Mouse (Mus musculus): ENCODE measurements around the gene Tbc1d8.

The Tbc1d8 gene

GRCm38 (mm10) chr1:39478057-39478895 is at the start of gene Tbc1d8:
TSS of gene Tbc1d8 (minus strand) at chr1:39478755.
- peak; percentile 82 for DNase-seq

DNA sequence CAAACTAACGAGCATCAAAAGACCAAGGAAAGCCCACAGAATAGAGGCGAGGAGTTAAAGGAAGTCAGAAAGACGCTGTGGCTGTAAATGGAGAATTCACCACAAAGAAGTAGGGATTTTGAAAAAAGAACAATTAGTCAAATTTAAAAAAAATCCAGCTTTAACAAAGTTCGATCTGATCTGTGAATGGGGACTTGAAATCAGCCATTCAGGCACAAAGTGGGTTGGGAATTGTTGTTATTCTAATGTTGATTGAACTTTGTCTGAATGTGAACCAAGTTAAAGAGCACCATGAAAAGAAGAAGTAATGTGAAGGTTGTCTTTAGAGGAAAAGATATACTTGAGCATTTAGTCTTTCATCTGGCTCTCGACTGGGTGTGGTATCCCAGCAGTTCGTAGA is 49.8 kb upstream of the Tbc1d8 start:
- no peak for DNase-seq

DNA sequence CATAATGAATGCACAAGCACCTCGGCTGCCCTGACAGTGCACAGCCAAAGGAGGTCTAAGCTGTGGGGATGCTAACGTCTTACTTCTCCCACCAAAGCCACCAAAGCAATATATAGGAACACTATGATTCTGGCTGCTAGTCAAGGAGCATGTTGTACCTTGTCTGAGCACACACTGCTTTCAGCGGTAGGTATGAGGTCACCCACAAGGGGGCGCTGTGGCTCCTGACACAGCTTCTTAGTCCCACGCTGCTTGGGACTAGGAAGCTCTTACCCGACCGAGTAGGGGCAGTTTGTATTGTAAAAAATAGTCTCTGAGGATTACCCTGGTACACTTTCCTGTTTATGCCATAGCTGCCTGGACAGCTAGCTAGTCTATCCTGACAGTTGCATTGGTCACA is 48.9 kb upstream of the Tbc1d8 start:
- peak; percentile 85 for DNase-seq

DNA sequence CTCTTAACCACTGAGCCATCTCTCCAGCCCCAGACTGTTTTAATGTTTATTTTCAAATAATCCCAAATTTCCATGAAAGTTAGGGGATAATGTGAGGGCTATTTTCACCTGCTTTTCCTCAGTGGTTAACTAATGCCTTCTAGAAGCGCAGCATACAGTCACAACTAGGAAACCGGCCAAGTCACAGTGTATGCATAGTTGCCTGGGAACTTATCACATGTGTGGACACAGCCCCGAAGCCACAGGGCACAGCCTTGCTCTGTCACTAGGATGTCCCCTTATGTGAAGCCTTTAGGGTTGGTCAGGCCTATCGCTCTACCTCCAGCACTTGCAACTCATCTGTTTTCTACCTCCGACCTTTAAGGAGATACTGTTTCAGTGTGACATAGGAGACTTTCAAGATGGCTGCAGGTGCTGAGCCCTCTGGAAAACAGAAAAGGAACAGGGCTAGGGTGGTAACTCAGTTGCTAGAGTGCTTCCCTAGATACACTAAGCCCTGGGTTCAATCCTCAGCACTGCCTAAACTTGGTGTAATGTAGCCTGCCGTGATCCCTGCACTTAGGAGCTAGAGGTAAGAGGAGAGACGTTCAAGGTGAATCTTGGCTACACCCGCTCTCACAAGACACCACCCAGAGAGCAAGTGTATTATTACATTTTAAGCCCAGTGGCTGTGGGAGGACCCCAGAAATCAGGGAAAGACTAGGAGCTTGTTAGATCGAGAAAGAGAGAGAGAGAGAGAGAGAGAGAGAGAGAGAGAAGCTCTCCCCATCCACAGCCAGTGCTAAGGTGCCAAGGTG is 48.0 kb upstream of the Tbc1d8 start:
- DNase-seq: no peak

GRCm38 (mm10) chr1:39525763-39526162 is 47.2 kb upstream of the Tbc1d8 start:
- DNase-seq: no peak

GRCm38 (mm10) chr1:39522519-39522918 is 44.0 kb upstream of the Tbc1d8 start:
- DNase-seq: no peak

DNA sequence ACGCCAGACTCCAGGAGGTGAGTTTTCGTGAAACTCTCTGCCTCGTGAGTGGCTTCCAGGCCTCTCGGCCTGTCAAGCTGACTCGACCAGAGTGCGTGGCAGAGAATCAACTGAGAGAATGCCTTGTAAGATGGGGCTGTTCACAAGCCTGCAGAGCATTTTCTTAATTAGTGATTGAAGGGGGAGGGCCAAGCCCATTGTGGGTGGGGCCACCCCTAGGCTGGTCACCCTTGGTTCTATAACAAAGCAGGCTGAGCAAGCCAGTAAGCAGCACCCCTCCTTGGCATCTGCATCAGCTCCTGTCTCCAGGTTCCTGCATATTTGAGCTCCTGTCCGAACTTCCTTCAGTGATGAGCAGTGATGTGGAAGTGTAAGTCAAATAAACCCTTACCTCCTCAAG is 42.8 kb upstream of the Tbc1d8 start:
- DNase-seq: no peak

- no peak for DNase-seq
These were observed 36.9 kb upstream of the Tbc1d8 start for GRCm38 (mm10) chr1:39515303-39515991.

GRCm38 (mm10) chr1:39512183-39512582 is 33.6 kb upstream of the Tbc1d8 start:
- no peak for DNase-seq

DNA sequence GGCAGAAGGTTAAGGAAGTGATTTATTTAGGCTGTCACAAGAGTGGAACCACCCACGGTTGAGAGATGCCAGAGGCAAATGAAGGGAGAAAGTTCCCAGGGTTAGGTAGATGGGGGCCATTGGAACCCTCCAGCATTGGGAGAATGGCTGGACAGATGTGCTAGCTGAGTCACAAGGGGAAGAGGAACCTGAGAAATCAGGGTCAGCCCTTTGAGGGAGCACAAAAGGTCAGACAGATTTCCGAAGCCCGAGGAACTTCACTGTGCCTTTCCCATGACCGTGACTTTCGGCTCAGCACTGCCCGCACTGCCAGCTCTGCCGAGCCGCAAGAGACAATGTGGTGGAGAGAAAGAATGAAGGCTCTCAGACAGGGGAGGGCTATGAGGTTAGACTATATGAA is 33.2 kb upstream of the Tbc1d8 start:
- DNase-seq: no peak

GRCm38 (mm10) chr1:39505600-39505999 is 27.0 kb upstream of the Tbc1d8 start:
- DNase-seq: no peak

- no peak for DNase-seq
These were observed 25.7 kb upstream of the Tbc1d8 start for GRCm38 (mm10) chr1:39504261-39504660.

- peak; percentile 36 for DNase-seq
These were observed 24.5 kb upstream of the Tbc1d8 start for GRCm38 (mm10) chr1:39502817-39503633.

DNA sequence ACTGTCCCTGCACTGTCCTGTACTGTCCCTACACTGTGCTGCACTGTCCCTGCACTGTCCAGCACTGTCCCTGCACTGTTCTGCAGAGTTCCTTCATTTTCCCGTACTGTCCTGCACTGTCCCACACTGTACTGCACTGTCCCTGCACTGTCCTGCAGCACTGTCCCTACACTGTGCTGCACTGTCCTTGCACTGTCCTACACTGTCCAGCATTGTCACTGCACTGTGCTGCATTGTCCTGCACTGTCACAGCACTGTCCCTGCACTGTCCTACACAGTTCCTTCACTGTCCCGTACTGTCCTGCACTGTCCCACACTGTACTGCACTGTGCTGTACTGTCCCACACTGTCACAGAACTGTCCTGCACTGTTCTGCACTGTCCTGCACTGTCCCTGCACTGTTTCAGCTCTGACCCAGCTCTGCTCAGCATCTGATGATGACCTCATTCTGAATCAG is 21.0 kb upstream of the Tbc1d8 start:
- DNase-seq: no peak

DNA sequence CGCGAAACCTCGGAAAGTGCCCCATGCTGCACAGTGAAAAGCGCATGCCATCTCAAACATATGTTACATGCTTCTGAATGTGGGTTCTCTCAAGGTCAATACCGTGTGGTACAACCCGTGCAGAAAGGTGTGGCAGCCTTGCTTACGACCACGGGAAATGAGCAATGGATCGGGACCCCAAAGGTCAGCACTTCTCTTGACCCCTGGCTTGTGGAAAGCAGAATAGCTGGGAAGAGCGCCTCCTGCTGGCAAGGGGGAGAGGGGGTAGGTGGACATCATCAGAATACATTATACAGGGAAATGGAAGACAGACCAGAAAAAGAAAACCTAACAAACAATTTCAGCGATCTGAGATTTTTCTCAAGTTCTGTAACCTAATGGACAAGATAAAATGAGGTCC is 19.2 kb upstream of the Tbc1d8 start:
- no peak for DNase-seq

- no peak for DNase-seq
These were observed 18.4 kb upstream of the Tbc1d8 start for GRCm38 (mm10) chr1:39496995-39497394.

DNA sequence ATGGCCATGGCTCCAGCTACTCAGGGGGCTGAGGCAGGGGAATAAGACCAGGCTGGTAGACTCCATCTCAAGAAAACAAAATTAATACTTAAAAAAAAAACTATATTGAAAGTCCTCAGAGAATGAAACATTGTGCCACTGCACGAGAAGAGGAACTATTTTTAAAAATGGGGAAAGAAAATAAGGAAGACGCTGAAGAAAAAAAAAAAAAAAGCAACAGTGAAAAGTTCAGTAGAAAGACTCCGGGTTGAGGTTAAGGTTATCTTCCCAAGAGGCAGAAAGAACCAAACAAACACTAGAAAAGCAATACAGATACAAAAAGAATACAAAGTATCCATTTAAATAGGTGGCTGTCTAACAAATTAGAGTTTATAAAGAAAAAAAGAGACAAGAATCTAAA is 15.1 kb upstream of the Tbc1d8 start:
- DNase-seq: no peak

DNA sequence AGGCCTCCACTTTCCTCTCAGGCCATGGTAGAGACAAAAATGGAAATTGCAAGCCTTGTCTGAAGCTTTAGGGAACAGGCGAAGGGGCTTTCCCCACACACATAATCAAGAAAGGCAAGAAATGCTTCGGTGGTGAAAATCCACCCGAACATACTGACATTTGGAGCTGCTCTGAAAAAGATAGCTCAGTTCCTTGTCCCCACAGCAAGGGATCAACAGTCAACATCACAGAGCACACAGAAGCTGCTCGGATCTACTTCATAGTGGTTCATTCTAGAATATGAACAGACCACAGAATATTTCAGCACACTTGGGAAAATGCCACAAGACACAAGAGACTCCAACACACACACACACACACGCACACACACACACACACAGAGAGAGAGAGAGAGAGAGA is 14.6 kb upstream of the Tbc1d8 start:
- DNase-seq: no peak

GRCm38 (mm10) chr1:39487370-39487769 is 8.8 kb upstream of the Tbc1d8 start:
- no peak for DNase-seq

DNA sequence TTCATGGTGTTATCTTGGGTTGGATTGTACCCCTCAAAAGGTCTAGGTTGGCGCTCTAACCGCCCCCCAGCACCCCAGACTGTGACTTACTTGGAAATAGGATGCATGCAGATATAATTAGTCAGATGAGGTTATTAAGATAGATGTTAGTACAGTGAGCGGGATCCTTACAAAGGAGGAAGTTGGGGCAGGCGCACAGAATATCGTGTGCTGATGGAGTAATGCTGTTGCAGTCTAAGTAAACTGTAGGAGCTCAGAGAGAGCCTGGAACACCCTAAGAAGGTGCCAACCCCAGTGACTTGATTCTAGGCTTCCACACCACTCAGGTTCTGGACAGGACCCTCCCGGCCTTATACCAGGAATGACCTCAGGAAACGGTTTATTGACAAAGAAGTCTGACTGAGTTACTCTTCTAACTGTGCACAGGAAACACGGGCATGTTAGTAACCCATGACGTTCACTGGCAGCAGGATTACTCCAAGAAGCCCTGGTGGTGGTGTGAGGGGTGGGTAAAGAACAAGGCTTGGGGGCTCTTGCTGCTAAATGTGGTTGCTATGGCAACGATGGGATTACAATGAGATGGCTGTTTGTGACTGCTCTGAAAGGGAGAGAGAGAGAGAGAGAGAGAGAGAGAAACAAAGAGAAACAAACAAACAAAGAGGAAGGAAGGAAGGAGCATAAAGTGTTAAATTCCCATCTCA is 3.7 kb upstream of the Tbc1d8 start:
- DNase-seq: no peak

- DNase-seq: no peak
These were observed 699 bp upstream of the Tbc1d8 start for GRCm38 (mm10) chr1:39479254-39479653.

GRCm38 (mm10) chr1:39478896-39479200 is 293 bp upstream of the Tbc1d8 start:
- DNase-seq: no peak
